Mouse (Mus musculus) adrenal gland (tissue): Measurements from ENCODE around the gene Smarca2.
"Not testable (repeated sequence)": the region's sequence is repeated elsewhere in the genome, so short reads cannot be mapped to it uniquely, and the experiment has no call there.

Experiments
- intact Hi-C: fragments of 180-260 bp; cut with DNase I; formaldehyde crosslinking; loops from one replicate; pipeline ENCODE4 v1.15.1; 2025

Smarca2 gene

GRCm38 (mm10) chr19:26613665-26614064 is 8.8 kb downstream of the Smarca2 start:
- intact Hi-C loops, result no loop called here

- intact Hi-C loops, result no loop called here
Observed at GRCm38 (mm10) chr19:26616271-26616670, 11.4 kb downstream of the Smarca2 start.

- intact Hi-C loops, result no loop called here
Observed at GRCm38 (mm10) chr19:26617287-26617686, 12.4 kb downstream of the Smarca2 start.

- intact Hi-C loops, result no loop called here
Observed at GRCm38 (mm10) chr19:26630712-26631235, 25.9 kb downstream of the Smarca2 start.

GRCm38 (mm10) chr19:26632228-26632627 is 27.4 kb downstream of the Smarca2 start:
- intact Hi-C loops, result no loop called here

GRCm38 (mm10) chr19:26640556-26640955 is 35.7 kb downstream of the Smarca2 start:
- intact Hi-C loops, result no loop called here

GRCm38 (mm10) chr19:26641269-26641668 is 36.4 kb downstream of the Smarca2 start:
- intact Hi-C loops, result no loop called here

GRCm38 (mm10) chr19:26643011-26643410 is 38.2 kb downstream of the Smarca2 start:
- intact Hi-C loops, result no loop called here

- intact Hi-C loops, result no loop called here
Observed at GRCm38 (mm10) chr19:26643936-26644335, 39.1 kb downstream of the Smarca2 start.

GRCm38 (mm10) chr19:26645016-26645415 is 40.2 kb downstream of the Smarca2 start:
- intact Hi-C loops, result no loop called here

GRCm38 (mm10) chr19:26646128-26646527 is 41.3 kb downstream of the Smarca2 start:
- intact Hi-C loops, result no loop called here

GRCm38 (mm10) chr19:26650585-26651273 is 45.9 kb downstream of the Smarca2 start:
- intact Hi-C loops, result no loop called here

GRCm38 (mm10) chr19:26658324-26658723 is 53.5 kb downstream of the Smarca2 start:
- intact Hi-C loops, result no loop called here

GRCm38 (mm10) chr19:26659976-26660375 is 55.1 kb downstream of the Smarca2 start:
- intact Hi-C loops, result no loop called here

- intact Hi-C loops, result no loop called here
Observed at GRCm38 (mm10) chr19:26661198-26661597, 56.3 kb downstream of the Smarca2 start.

- intact Hi-C loops, result no loop called here
Observed at GRCm38 (mm10) chr19:26666303-26666702, 61.5 kb downstream of the Smarca2 start.

- intact Hi-C loops, result no loop called here
Observed at GRCm38 (mm10) chr19:26670089-26670488, 65.2 kb downstream of the Smarca2 start.

GRCm38 (mm10) chr19:26671413-26671812 is 66.6 kb downstream of the Smarca2 start:
- intact Hi-C loops, result not testable (repeated sequence)

GRCm38 (mm10) chr19:26675917-26676316 is 71.1 kb downstream of the Smarca2 start:
- intact Hi-C loops, result no loop called here

- intact Hi-C loops, result no loop called here
Observed at GRCm38 (mm10) chr19:26678543-26678942, 73.7 kb downstream of the Smarca2 start.

- intact Hi-C loops, result no loop called here
Observed at GRCm38 (mm10) chr19:26679674-26680073, 74.8 kb downstream of the Smarca2 start.

- intact Hi-C loops, result no loop called here
Observed at GRCm38 (mm10) chr19:26681549-26681948, 76.7 kb downstream of the Smarca2 start.

GRCm38 (mm10) chr19:26682130-26682529 is 77.3 kb downstream of the Smarca2 start:
- intact Hi-C loops, result no loop called here
